Mouse (Mus musculus) kidney, postnatal 0 days (tissue): ENCODE measurements around the gene Gga1. TPM values are rescaled to one million over a fixed set of nuclear protein-coding genes. Genes with fewer than 3 reads are reported as not detected.

Source experiments
- ATAC-seq: fragments of 200-750 bp; cut with Nextera tagmentation; replicated peaks from 2 replicates; pipeline ENCODE4 v1.8.0; 2017; ENCODE audit warnings: low read depth, moderate number of reproducible peaks, moderate TSS enrichment, moderate library complexity; ENCODE audit not compliant: low FRiP score
- DNase-seq: peaks from one replicate; pipeline ENCODE4 v3.0.0-alpha.2; 2016; ENCODE audit warnings: low spot score
- H3K27ac ChIP-seq: fragments of 300-500 bp; sonication (generic); 2 replicates; pipeline ENCODE4 v1.5.1; 2014; ENCODE audit warnings: mild to moderate bottlenecking
- H3K27me3 ChIP-seq: fragments of 300-500 bp; sonication (generic); 2 replicates; pipeline ENCODE4 v1.6.1; 2014; ENCODE audit warnings: low read length, mixed read lengths; ENCODE audit not compliant: insufficient read depth
- H3K36me3 ChIP-seq: fragments of 300-500 bp; sonication (generic); 2 replicates; pipeline ENCODE4 v1.6.1; 2014; ENCODE audit warnings: low read length, mixed read lengths; ENCODE audit not compliant: insufficient read depth
- H3K4me1 ChIP-seq: fragments of 300-500 bp; sonication (generic); replicated peaks from 2 replicates; pipeline ENCODE4 v1.6.1; 2014; ENCODE audit warnings: antibody characterized with exemption, low read length, mixed read lengths; ENCODE audit not compliant: insufficient read depth
- H3K4me2 ChIP-seq: fragments of 300-500 bp; sonication (generic); 2 replicates; pipeline ENCODE4 v1.6.1; 2014; ENCODE audit warnings: mild to moderate bottlenecking, low read length, moderate library complexity, mixed read lengths
- H3K4me3 ChIP-seq: fragments of 300-500 bp; sonication (generic); replicated peaks from 2 replicates; pipeline ENCODE4 v1.5.1; 2014; ENCODE audit warnings: low read depth, low read length
- H3K9ac ChIP-seq: fragments of 300-500 bp; sonication (generic); 2 replicates; pipeline ENCODE4 v1.6.1; 2014; ENCODE audit warnings: low read depth, low read length
- H3K9me3 ChIP-seq: fragments of 300-500 bp; sonication (generic); replicated peaks from 2 replicates; pipeline ENCODE4 v1.6.1; 2016; ENCODE audit warnings: low read length, inconsistent platforms, mixed read lengths
- CTCF ChIP-seq: IDR thresholded peaks from 2 replicates; pipeline ENCODE4 v1.5.1; 2016; ENCODE audit warnings: antibody characterized with exemption, low read depth, mild to moderate bottlenecking, moderate library complexity
- WGBS: fragments of 180-500 bp; shearing (Covaris S2); extraction: QIAGEN DNeasy Blood & Tissue Kit; methylation state at CpG from one replicate; pipeline ENCODE4 v1.1.7; 2014; 5-methylcytosine and 5-hydroxymethylcytosine counted together
- polyA plus RNA-seq: library from polyadenylated mRNA; unstranded; fragments of >200 nt; fragmentation: Nextera tagmentation; extraction: Ambion mirVana; gene quantifications from 2 replicates; pipeline ENCODE4 v1.2.1, GENCODE M21; 2015

Gene Gga1
- polyA plus RNA-seq, 1 experiment from 2014 or later = 41.5 TPM

GRCm38 (mm10) chr15:78849485-78849884 lies 27.5 kb upstream of the Gga1 start:
- no peak overlapping the region for H3K9ac ChIP-seq
- peaks cover 21% of the 10 kb centered on the region for H3K4me1 ChIP-seq
- peaks cover 14% of the 10 kb centered on the region; the same call in 1 of the 2 replicates for H3K36me3 ChIP-seq
- no peak overlapping the region for H3K27ac ChIP-seq
- no peak for ATAC-seq
- H3K27me3 ChIP-seq = no peaks in the 10 kb centered on the region
- H3K4me2 ChIP-seq = no peak overlapping the region
- H3K4me3 ChIP-seq = no peak overlapping the region
- no peaks in the 10 kb centered on the region for H3K9me3 ChIP-seq
- no peak for TF ChIP-seq CTCF
- WGBS = 86% methylated on average over 12 of the region's 12 CpGs
- no peak for DNase-seq

- Histone ChIP-seq H3K36me3 (peaks cover 14% of the 10 kb centered on the region; the same call in 1 of the 2 replicates), H3K4me1 (peaks cover 15% of the 10 kb centered on the region), H3K9me3 (no peaks in the 10 kb centered on the region), H3K9ac (no peak overlapping the region), H3K27ac (peak overlapping the region; percentile 8; the same call in 1 of the 2 replicates), H3K4me3 (no peak overlapping the region), H3K27me3 (no peaks in the 10 kb centered on the region), H3K4me2 (no peak overlapping the region)
- DNase-seq (no peak), ATAC-seq (peak; percentile 20)
- TF ChIP-seq CTCF = no peak
- 57% methylated on average over 15 of the region's 15 CpGs for WGBS
These were observed 26.7 kb upstream of the Gga1 start for GRCm38 (mm10) chr15:78850059-78850824.

- TF ChIP-seq CTCF = no peak
- no peak overlapping the region for H3K4me3 ChIP-seq
- no peaks in the 10 kb centered on the region for H3K9me3 ChIP-seq
- no peak overlapping the region for H3K4me2 ChIP-seq
- no peak for ATAC-seq
- H3K27ac ChIP-seq = no peak overlapping the region
- H3K27me3 ChIP-seq = no peaks in the 10 kb centered on the region
- H3K36me3 ChIP-seq = peaks cover 14% of the 10 kb centered on the region; the same call in 1 of the 2 replicates
- H3K9ac ChIP-seq = no peak overlapping the region
- peaks cover 8% of the 10 kb centered on the region for H3K4me1 ChIP-seq
- 62% methylated on average over 6 of the region's 6 CpGs for WGBS
- DNase-seq = no peak
These were observed 26.0 kb upstream of the Gga1 start for GRCm38 (mm10) chr15:78850944-78851343.

- no peak overlapping the region for H3K4me2 ChIP-seq
- peak; percentile 93 for DNase-seq
- WGBS = 13% methylated on average over 13 of the region's 13 CpGs
- TF ChIP-seq CTCF = peak; percentile 94
- H3K9ac ChIP-seq = no peak overlapping the region
- H3K27ac ChIP-seq = no peak overlapping the region
- H3K4me1 ChIP-seq = 0 out of 2 replicates have a peak, but pooled peaks cover 3% of the 10 kb centered on the region
- H3K36me3 ChIP-seq = peaks cover 14% of the 10 kb centered on the region; the same call in 1 of the 2 replicates
- no peaks in the 10 kb centered on the region for H3K9me3 ChIP-seq
- peak; percentile 40 for ATAC-seq
- H3K4me3 ChIP-seq = no peak overlapping the region
- H3K27me3 ChIP-seq = no peaks in the 10 kb centered on the region
These were observed 25.4 kb upstream of the Gga1 start for GRCm38 (mm10) chr15:78851505-78852153.

GRCm38 (mm10) chr15:78855303-78855965 lies 21.6 kb upstream of the Gga1 start, which contains the start of gene Lgals2:
Gene Lgals2, minus strand, starts transcription at chr15:78855529.
- Histone ChIP-seq H3K27ac (no peak within 1 kb of the TSS), H3K9ac (no peak within 1 kb of the TSS), H3K4me2 (no peak within 1 kb of the TSS), H3K36me3 (no peaks in the 10 kb centered on the region), H3K4me1 (0 out of 2 replicates have a peak, but pooled peaks cover 3% of the 10 kb centered on the region), H3K4me3 (no peak within 1 kb of the TSS), H3K27me3 (no peaks in the 10 kb centered on the region), H3K9me3 (no peaks in the 10 kb centered on the region)
- no peak for TF ChIP-seq CTCF
- WGBS = 62% methylated on average over 8 of the region's 8 CpGs
- no peak for DNase-seq
- no peak for ATAC-seq

GRCm38 (mm10) chr15:78857009-78857408 lies 20.0 kb upstream of the Gga1 start:
- H3K4me3 ChIP-seq = no peak overlapping the region
- no peak overlapping the region for H3K9ac ChIP-seq
- ATAC-seq (no peak), DNase-seq (no peak)
- no peaks in the 10 kb centered on the region for H3K36me3 ChIP-seq
- no peak overlapping the region for H3K4me2 ChIP-seq
- no peaks in the 10 kb centered on the region for H3K9me3 ChIP-seq
- TF ChIP-seq CTCF = no peak
- no peak overlapping the region for H3K27ac ChIP-seq
- no peaks in the 10 kb centered on the region for H3K27me3 ChIP-seq
- WGBS = 67% methylated on average over 7 of the region's 7 CpGs
- H3K4me1 ChIP-seq = no peaks in the 10 kb centered on the region
